Mouse (Mus musculus) NIH3T3 (cell line): ENCODE measurements around the gene Rimbp3.

Experiments used
- DNase-seq: peaks from one replicate; pipeline ENCODE4 v3.0.0-alpha.2; 2012; ENCODE audit warnings: low read depth

The Rimbp3 gene

DNA sequence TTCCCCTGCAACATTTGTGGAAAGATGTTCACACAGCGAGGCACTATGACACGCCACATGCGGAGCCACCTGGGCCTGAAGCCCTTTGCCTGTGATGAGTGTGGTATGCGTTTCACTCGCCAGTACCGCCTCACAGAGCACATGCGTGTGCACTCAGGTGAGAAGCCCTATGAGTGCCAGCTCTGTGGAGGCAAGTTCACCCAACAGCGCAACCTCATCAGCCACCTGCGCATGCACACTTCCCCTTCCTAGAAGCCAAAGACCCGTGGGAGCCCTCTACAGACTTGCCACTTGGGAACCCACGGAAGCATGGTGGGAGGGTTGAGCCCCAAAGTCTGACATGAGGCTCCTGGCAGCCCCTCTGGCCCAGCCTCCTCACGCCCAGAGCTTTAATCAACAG, 50.5 kb downstream of the Rimbp3 start:
- no peak for DNase-seq

DNA sequence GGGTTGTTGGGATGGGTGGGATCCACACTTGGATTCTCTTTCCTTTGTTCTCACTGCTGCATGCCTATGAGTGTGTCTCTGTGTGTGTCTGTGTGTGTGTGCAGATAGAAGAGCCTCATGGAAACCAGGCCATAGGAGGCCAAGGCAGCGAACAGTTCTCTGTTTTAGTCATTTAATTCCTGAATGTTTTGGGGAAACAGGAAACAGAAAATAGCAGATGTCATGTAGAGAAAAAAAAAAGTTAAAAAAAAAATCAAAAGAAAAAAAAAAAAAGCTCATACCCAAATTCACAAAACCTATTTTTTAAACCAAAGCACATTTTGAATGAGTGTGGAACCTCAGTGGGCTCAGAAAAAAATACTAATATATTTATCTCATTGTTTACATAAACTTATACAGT, 52.9 kb downstream of the Rimbp3 start:
- no peak for DNase-seq
